Mouse (Mus musculus) liver, embryonic 15.5 days (tissue): ENCODE data around the gene Cass4. TPM values are rescaled to one million over a fixed set of nuclear protein-coding genes. Genes with fewer than 3 reads are reported as not detected.

Experiments used
- ATAC-seq: fragments of 200-750 bp; cut with Nextera tagmentation; 2 replicates; pipeline ENCODE4 v1.8.0; 2017; ENCODE audit warnings: moderate number of reproducible peaks, mild to moderate bottlenecking, moderate library complexity; ENCODE audit not compliant: insufficient read depth
- H3K27ac ChIP-seq: fragments of 300-500 bp; sonication (generic); replicated peaks from 2 replicates; pipeline ENCODE4 v1.5.1; 2015; ENCODE audit warnings: mild to moderate bottlenecking, inconsistent platforms
- H3K27me3 ChIP-seq: fragments of 300-500 bp; sonication (generic); 2 replicates; pipeline ENCODE4 v1.6.1; 2015; ENCODE audit warnings: mild to moderate bottlenecking, inconsistent platforms
- H3K36me3 ChIP-seq: fragments of 300-500 bp; sonication (generic); replicated peaks from 2 replicates; pipeline ENCODE4 v1.6.1; 2015; ENCODE audit warnings: moderate library complexity, mild to moderate bottlenecking, inconsistent platforms
- H3K4me1 ChIP-seq: fragments of 300-500 bp; sonication (generic); replicated peaks from 2 replicates; pipeline ENCODE4 v1.6.1; 2015; ENCODE audit warnings: inconsistent platforms
- H3K4me2 ChIP-seq: fragments of 300-500 bp; sonication (generic); 2 replicates; pipeline ENCODE4 v1.6.1; 2015; ENCODE audit warnings: moderate library complexity, mild to moderate bottlenecking, inconsistent platforms
- H3K4me3 ChIP-seq: fragments of 300-500 bp; sonication (generic); replicated peaks from 2 replicates; pipeline ENCODE4 v1.5.1; 2015; ENCODE audit warnings: mild to moderate bottlenecking, inconsistent platforms
- H3K9ac ChIP-seq: fragments of 300-500 bp; sonication (generic); 2 replicates; pipeline ENCODE4 v1.6.1; 2015; ENCODE audit warnings: moderate library complexity, mild to moderate bottlenecking, inconsistent platforms
- H3K9me3 ChIP-seq: fragments of 300-500 bp; sonication (generic); replicated peaks from 2 replicates; pipeline ENCODE4 v1.6.1; 2016; ENCODE audit warnings: inconsistent platforms
- WGBS: fragments of 180-500 bp; shearing (Covaris S2); methylation state at CpG from one replicate; pipeline ENCODE4 v1.1.7; 2015; ENCODE audit warnings: mixed read lengths; ENCODE audit not compliant: insufficient replicate concordance; 5-methylcytosine and 5-hydroxymethylcytosine counted together
- polyA plus RNA-seq: library from polyadenylated mRNA; unstranded; fragments of >200 nt; fragmentation: Nextera tagmentation; extraction: Ambion mirVana; gene quantifications from 2 replicates; pipeline ENCODE4 v1.2.1, GENCODE M21; 2015

Gene Cass4
- polyA plus RNA-seq, 1 experiment from 2014 or later: 0.61 TPM

- no peaks in the 10 kb centered on the region for H3K4me1 ChIP-seq
- ATAC-seq: no peak
- H3K27me3 ChIP-seq: no peaks in the 10 kb centered on the region
- WGBS: 77% methylated on average over 4 of the region's 4 CpGs
- peaks cover 73% of the 10 kb centered on the region for H3K36me3 ChIP-seq
- H3K27ac ChIP-seq: no peak overlapping the region
- H3K9me3 ChIP-seq: no peaks in the 10 kb centered on the region
- H3K9ac ChIP-seq: no peak overlapping the region
- no peak overlapping the region for H3K4me2 ChIP-seq
- H3K4me3 ChIP-seq: no peak overlapping the region
Observed at GRCm38 (mm10) chr2:172462813-172463212, 69.2 kb downstream of the Cass4 start.

GRCm38 (mm10) chr2:172466427-172467132 lies 73.0 kb downstream of the Cass4 start:
- H3K27me3 ChIP-seq: no peaks in the 10 kb centered on the region
- 77% methylated on average over 11 of the region's 11 CpGs for WGBS
- H3K36me3 ChIP-seq: peaks cover 85% of the 10 kb centered on the region
- no peak overlapping the region for H3K4me3 ChIP-seq
- H3K4me1 ChIP-seq: no peaks in the 10 kb centered on the region
- no peak for ATAC-seq
- no peak overlapping the region for H3K9ac ChIP-seq
- no peak overlapping the region for H3K27ac ChIP-seq
- H3K4me2 ChIP-seq: no peak overlapping the region
- no peaks in the 10 kb centered on the region for H3K9me3 ChIP-seq

- no peak overlapping the region for H3K4me2 ChIP-seq
- no peak for ATAC-seq
- H3K4me3 ChIP-seq: no peak overlapping the region
- no peak overlapping the region for H3K9ac ChIP-seq
- H3K4me1 ChIP-seq: no peaks in the 10 kb centered on the region
- H3K36me3 ChIP-seq: peaks cover 81% of the 10 kb centered on the region
- no peaks in the 10 kb centered on the region for H3K27me3 ChIP-seq
- WGBS: 84% methylated on average over 5 of the region's 5 CpGs
- no peaks in the 10 kb centered on the region for H3K9me3 ChIP-seq
- no peak overlapping the region for H3K27ac ChIP-seq
Observed at GRCm38 (mm10) chr2:172467206-172467605, 73.6 kb downstream of the Cass4 start.

GRCm38 (mm10) chr2:172468346-172468819 lies 74.8 kb downstream of the Cass4 start:
- Histone ChIP-seq H3K9me3 (no peaks in the 10 kb centered on the region), H3K36me3 (peaks cover 70% of the 10 kb centered on the region), H3K9ac (no peak overlapping the region), H3K4me3 (no peak overlapping the region), H3K4me1 (no peaks in the 10 kb centered on the region), H3K27me3 (no peaks in the 10 kb centered on the region), H3K27ac (no peak overlapping the region), H3K4me2 (no peak overlapping the region)
- ATAC-seq: no peak
- WGBS: 84% methylated on average over 11 of the region's 11 CpGs

DNA sequence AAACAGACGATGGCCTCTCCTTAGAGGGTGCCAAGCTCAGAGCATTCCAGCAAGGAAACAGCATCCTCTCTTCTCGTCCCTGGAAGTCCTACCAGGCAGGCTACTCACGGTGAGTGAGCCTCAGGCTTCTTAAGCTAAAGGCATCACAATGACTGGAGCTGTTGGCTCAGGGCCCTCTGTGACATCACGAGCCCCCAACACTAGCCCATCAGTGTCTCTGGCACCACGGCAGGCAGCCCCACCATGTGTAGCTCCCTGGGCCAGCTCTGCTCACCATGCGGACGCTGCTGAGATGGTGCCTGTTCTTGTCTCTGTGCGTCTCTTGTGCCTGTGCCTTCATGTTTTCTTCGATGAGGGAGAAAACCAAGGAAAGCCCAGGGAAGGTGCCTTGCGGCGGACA lies 78.7 kb downstream of the Cass4 start, which contains the start of gene Fam209:
Fam209 (plus strand) TSS at position 203 of the 400 bp plus-strand sequence.
- H3K27ac ChIP-seq: no peak within 1 kb of the TSS
- H3K36me3 ChIP-seq: peaks cover 31% of the 10 kb centered on the region
- H3K9ac ChIP-seq: no peak within 1 kb of the TSS
- no peak for ATAC-seq
- H3K4me1 ChIP-seq: peaks cover 3% of the 10 kb centered on the region; the same call in 1 of the 2 replicates
- no peaks in the 10 kb centered on the region for H3K27me3 ChIP-seq
- H3K4me2 ChIP-seq: no peak within 1 kb of the TSS
- 77% methylated on average over 11 of the region's 11 CpGs for WGBS
- H3K9me3 ChIP-seq: no peaks in the 10 kb centered on the region
- H3K4me3 ChIP-seq: no peak within 1 kb of the TSS

- WGBS: 65% methylated on average over 8 of the region's 8 CpGs
- Histone ChIP-seq H3K27me3 (no peaks in the 10 kb centered on the region), H3K9ac (no peak overlapping the region), H3K4me3 (no peak overlapping the region), H3K4me1 (peaks cover 3% of the 10 kb centered on the region; the same call in 1 of the 2 replicates), H3K27ac (no peak overlapping the region), H3K36me3 (peaks cover 18% of the 10 kb centered on the region), H3K4me2 (no peak overlapping the region), H3K9me3 (no peaks in the 10 kb centered on the region)
- ATAC-seq: no peak
Observed at GRCm38 (mm10) chr2:172473591-172473990, 80.0 kb downstream of the Cass4 start.

DNA sequence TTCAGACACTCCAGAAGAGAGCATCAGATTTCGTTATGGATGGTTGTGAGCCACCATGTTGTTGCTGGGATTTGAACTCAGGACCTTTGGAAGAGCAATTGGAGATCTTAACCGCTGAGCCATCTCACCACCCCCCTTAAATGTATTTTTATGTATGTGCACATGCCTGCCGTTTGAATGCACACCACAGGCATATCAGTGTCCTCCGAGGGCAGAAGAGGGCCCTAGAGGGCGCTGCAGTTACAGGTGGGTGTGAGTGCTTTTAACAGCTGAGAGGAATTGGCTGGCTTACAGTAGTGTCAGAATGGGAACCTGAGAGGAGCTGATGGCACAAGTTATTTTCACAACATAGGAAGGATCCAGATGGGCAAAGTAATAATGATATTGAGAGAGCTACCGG lies 81.4 kb downstream of the Cass4 start:
- Histone ChIP-seq H3K4me2 (no peak overlapping the region), H3K9me3 (no peaks in the 10 kb centered on the region), H3K27ac (no peak overlapping the region), H3K27me3 (no peaks in the 10 kb centered on the region), H3K4me1 (peaks cover 3% of the 10 kb centered on the region; the same call in 1 of the 2 replicates), H3K4me3 (no peak overlapping the region), H3K9ac (no peak overlapping the region), H3K36me3 (peaks cover 5% of the 10 kb centered on the region; the same call in 1 of the 2 replicates)
- ATAC-seq: no peak
- 27% methylated on average over 6 of the region's 6 CpGs for WGBS

GRCm38 (mm10) chr2:172476707-172477260 lies 83.2 kb downstream of the Cass4 start:
- Histone ChIP-seq H3K27me3 (no peaks in the 10 kb centered on the region), H3K4me3 (no peak overlapping the region), H3K9ac (no peak overlapping the region), H3K36me3 (no peaks in the 10 kb centered on the region), H3K9me3 (no peaks in the 10 kb centered on the region), H3K4me1 (peaks cover 3% of the 10 kb centered on the region; the same call in 1 of the 2 replicates), H3K4me2 (no peak overlapping the region), H3K27ac (no peak overlapping the region)
- 20% methylated on average over 10 of the region's 10 CpGs for WGBS
- ATAC-seq: no peak

GRCm38 (mm10) chr2:172477350-172477749 lies 83.8 kb downstream of the Cass4 start:
- Histone ChIP-seq H3K27me3 (no peaks in the 10 kb centered on the region), H3K36me3 (no peaks in the 10 kb centered on the region), H3K4me2 (no peak overlapping the region), H3K27ac (no peak overlapping the region), H3K9me3 (no peaks in the 10 kb centered on the region), H3K9ac (no peak overlapping the region), H3K4me3 (no peak overlapping the region), H3K4me1 (peaks cover 3% of the 10 kb centered on the region; the same call in 1 of the 2 replicates)
- ATAC-seq: no peak
- 25% methylated on average over 3 of the region's 3 CpGs for WGBS

GRCm38 (mm10) chr2:172477860-172478259 lies 84.3 kb downstream of the Cass4 start:
- Histone ChIP-seq H3K9me3 (no peaks in the 10 kb centered on the region), H3K4me2 (no peak overlapping the region), H3K9ac (no peak overlapping the region), H3K27me3 (no peaks in the 10 kb centered on the region), H3K27ac (no peak overlapping the region), H3K4me1 (peaks cover 3% of the 10 kb centered on the region; the same call in 1 of the 2 replicates), H3K4me3 (no peak overlapping the region), H3K36me3 (no peaks in the 10 kb centered on the region)
- ATAC-seq: no peak
- WGBS: 3% methylated on average over 2 of the region's 2 CpGs

DNA sequence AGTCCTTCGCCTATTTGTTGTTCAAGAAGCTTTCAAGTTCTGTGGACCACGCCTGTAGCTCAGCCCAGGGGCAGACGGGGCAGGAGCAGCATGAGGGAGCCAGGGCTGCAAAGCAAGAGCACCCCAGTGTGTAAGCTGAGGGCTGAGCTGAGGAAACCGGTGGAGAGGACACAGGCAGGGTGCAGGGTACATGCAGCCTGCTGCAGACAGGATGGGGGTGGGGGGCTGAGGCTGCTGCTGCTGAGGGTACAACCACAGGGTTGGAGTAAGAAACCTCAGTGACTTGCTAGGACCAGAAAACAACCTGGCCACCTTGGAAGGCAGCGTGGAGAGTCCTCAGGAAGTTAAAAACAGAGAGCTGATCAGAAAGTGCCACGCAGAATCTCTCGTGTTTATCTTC lies 86.7 kb downstream of the Cass4 start:
- Histone ChIP-seq H3K4me3 (no peak overlapping the region), H3K27me3 (no peaks in the 10 kb centered on the region), H3K4me2 (no peak overlapping the region), H3K9me3 (no peaks in the 10 kb centered on the region), H3K36me3 (no peaks in the 10 kb centered on the region), H3K9ac (no peak overlapping the region), H3K4me1 (peaks cover 3% of the 10 kb centered on the region; the same call in 1 of the 2 replicates), H3K27ac (no peak overlapping the region)
- ATAC-seq: no peak
- WGBS: 43% methylated on average over 7 of the region's 7 CpGs
